8 mouse cellular contexts compared by ENCODE assay signal in the genomic region with DNA sequence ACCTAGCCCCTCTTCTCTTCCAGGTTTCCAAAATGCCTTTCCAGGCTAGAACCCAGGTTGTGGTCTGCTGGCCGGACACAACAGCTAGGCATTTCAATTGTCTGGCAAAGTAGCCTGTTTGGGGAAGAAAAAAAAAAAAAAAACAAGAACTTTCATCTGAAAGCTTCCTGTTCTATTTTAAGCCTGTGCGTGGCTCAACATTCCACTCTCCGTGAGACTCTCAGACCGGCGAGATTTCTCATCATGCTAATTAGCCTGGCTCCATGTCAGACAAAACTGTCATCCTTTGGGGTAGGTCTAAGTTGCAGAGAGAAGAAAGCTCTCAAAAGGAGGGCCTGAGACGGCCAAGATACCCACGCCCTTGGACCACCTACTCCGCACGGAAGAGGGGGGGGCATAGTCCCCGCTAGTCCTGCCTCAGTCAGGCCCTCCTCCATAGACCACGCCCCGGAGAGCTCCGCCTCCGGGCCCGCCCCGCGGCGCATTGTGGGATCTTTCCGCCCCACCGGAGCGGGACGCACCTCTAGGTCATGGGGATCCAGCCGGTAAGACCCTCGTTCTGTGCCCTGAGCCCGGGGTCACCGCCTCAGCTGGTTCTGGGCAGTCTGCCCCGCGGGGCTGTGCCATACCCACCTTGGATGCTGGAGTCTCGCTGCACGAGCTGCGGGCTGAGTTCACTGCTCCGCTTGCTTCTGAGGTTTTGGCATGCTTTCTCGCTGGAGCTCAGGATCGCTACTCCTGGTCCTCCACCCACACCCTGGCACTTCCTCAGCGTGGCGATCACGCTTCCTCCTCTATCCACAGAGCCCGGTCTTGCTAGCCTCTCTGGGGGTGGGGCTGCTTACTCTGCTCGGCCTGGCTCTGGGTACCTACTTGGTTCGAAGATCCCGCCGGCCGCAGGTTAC. TPM values are rescaled to one million over a fixed set of nuclear protein-coding genes. Genes with fewer than 3 reads are reported as not detected.
DNase-seq lines count a peak whose midpoint lies in the region; ATAC-seq and TF ChIP-seq lines count a peak whose summit lies in the region.

A gene (plus strand): TSS at position 51 of the 905 bp plus-strand sequence.

- H3K27me3 ChIP-seq in CH12.LX (replicated peaks) = no peaks in the 10 kb centered on the region
- no peaks in the 10 kb centered on the region for H3K27me3 ChIP-seq in forebrain, embryonic 11.5 days (ENCODE audit: control insufficient read depth, insufficient read depth, low read length)
- H3K27me3 ChIP-seq in heart, embryonic 15.5 days = no peaks in the 10 kb centered on the region
- H3K27me3 ChIP-seq in liver, embryonic 14.5 days (ENCODE audit: control insufficient read depth, insufficient read depth, low read length) = no peaks in the 10 kb centered on the region
- H3K27me3 ChIP-seq in neural tube, embryonic 11.5 days (ENCODE audit: control insufficient read depth, insufficient read depth, low read length) = no peaks in the 10 kb centered on the region
- H3K27me3 ChIP-seq in stomach, postnatal 0 days (ENCODE audit: control insufficient read depth, insufficient read depth, low read length) = no peaks in the 10 kb centered on the region

- TF ChIP-seq EP300 in CH12.LX (IDR thresholded peaks at IDR 0.05; ENCODE audit: low read length) = no peak
- no peak for TF ChIP-seq EP300 in liver, embryonic 14.5 days (IDR thresholded peaks at IDR 0.05; ENCODE audit: low read depth)
- no peak for TF ChIP-seq EP300 in stomach, postnatal 0 days (optimal IDR thresholded peaks at IDR 0.05)

- H3K4me3 ChIP-seq in CH12.LX (replicated peaks in 1 of 3; ENCODE audit: low read depth in 2 of 3, low read length in 2 of 3, poor library complexity in 1 of 3) = peak within 1 kb of the TSS; percentile 74 to 100 (median 98)
- H3K4me3 ChIP-seq in forebrain, embryonic 11.5 days (ENCODE audit: low read depth, low read length) = peak within 1 kb of the TSS; percentile 56
- peak within 1 kb of the TSS; percentile 72 for H3K4me3 ChIP-seq in heart, embryonic 15.5 days
- peak within 1 kb of the TSS; percentile 69 to 80 for H3K4me3 ChIP-seq in liver, embryonic 14.5 days (ENCODE audit: insufficient read depth in 1 of 2, low read depth in 2 of 2, low read length in 2 of 2)
- peak within 1 kb of the TSS; percentile 80 for H3K4me3 ChIP-seq in neural tube, embryonic 11.5 days (ENCODE audit: low read depth, low read length)
- H3K4me3 ChIP-seq in stomach, postnatal 0 days (ENCODE audit: low read depth, low read length) = peak within 1 kb of the TSS; percentile 75

- in situ Hi-C loops in CH12.LX (cut with MboI; ENCODE audit: low pct_ligation_motif_present, low pct_unique_long_range_greater_than_20kb, low sequenced_read_pairs) = no loop called here

- peak within 1 kb of the TSS; percentile 77 for H3K4me2 ChIP-seq in CH12.LX (ENCODE audit: insufficient read depth, low read depth, poor library complexity, severe bottlenecking)
- peak within 1 kb of the TSS; percentile 84 for H3K4me2 ChIP-seq in forebrain, embryonic 11.5 days (ENCODE audit: low read depth, low read length, severe bottlenecking)
- peak within 1 kb of the TSS; percentile 91 for H3K4me2 ChIP-seq in heart, embryonic 15.5 days
- H3K4me2 ChIP-seq in liver, embryonic 14.5 days (ENCODE audit: low read depth) = peak within 1 kb of the TSS; percentile 80
- peak within 1 kb of the TSS; percentile 74 for H3K4me2 ChIP-seq in neural tube, embryonic 11.5 days (ENCODE audit: low read depth)
- peak within 1 kb of the TSS; percentile 92 for H3K4me2 ChIP-seq in stomach, postnatal 0 days (replicated peaks; ENCODE audit: low read depth)

- dilution Hi-C loops in CH12.LX (cut with MboI; ENCODE audit: extremely low pct_ligation_motif_present, extremely low pct_unique_long_range_greater_than_20kb, low sequenced_read_pairs) = no loop called here

- peak; percentile 86 for TF ChIP-seq POLR2A in CH12.LX (IDR thresholded peaks at IDR 0.05; ENCODE audit: low read depth, low read length)

- peak within 1 kb of the TSS; percentile 92 for H3K9ac ChIP-seq in CH12.LX (ENCODE audit: insufficient read depth, low read depth)
- peak within 1 kb of the TSS; percentile 73 for H3K9ac ChIP-seq in forebrain, embryonic 11.5 days (ENCODE audit: low read length)
- H3K9ac ChIP-seq in heart, embryonic 15.5 days = peak within 1 kb of the TSS; percentile 79
- peak within 1 kb of the TSS; percentile 88 for H3K9ac ChIP-seq in liver, embryonic 14.5 days (replicated peaks)
- H3K9ac ChIP-seq in neural tube, embryonic 11.5 days (ENCODE audit: low read length) = peak within 1 kb of the TSS; percentile 68
- peak within 1 kb of the TSS; percentile 75 for H3K9ac ChIP-seq in stomach, postnatal 0 days (ENCODE audit: low read length)

- peak within 1 kb of the TSS; percentile 87 for H3K27ac ChIP-seq in CH12.LX (ENCODE audit: insufficient read depth, low read depth)
- no peak within 1 kb of the TSS for H3K27ac ChIP-seq in forebrain, embryonic 11.5 days (ENCODE audit: low read depth, low read length)
- H3K27ac ChIP-seq in heart, embryonic 15.5 days = peak within 1 kb of the TSS; percentile 78
- H3K27ac ChIP-seq in liver, embryonic 14.5 days = peak within 1 kb of the TSS; percentile 71
- H3K27ac ChIP-seq in neural tube, embryonic 11.5 days (ENCODE audit: low read depth, low read length) = no peak within 1 kb of the TSS
- H3K27ac ChIP-seq in stomach, postnatal 0 days (replicated peaks) = peak within 1 kb of the TSS; percentile 83

- ATAC-seq in forebrain, embryonic 11.5 days (replicated peaks; ENCODE audit: low FRiP score) = peak; percentile 99
- peak; percentile 99 for ATAC-seq in heart, embryonic 15.5 days (replicated peaks; ENCODE audit: insufficient number of reproducible peaks, insufficient read depth, low FRiP score, low read depth)
- ATAC-seq in liver, embryonic 14.5 days (ENCODE audit: insufficient read depth) = peak; percentile 99
- ATAC-seq in neural tube, embryonic 11.5 days (ENCODE audit: insufficient read depth, low FRiP score, low TSS enrichment) = peak; percentile 97
- ATAC-seq in stomach, postnatal 0 days (ENCODE audit: low FRiP score, low TSS enrichment) = peak; percentile 94

- H3K36me3 ChIP-seq in CH12.LX (replicated peaks in 1 of 2; ENCODE audit: control insufficient read depth in 1 of 2, insufficient read depth in 1 of 2, low read length in 1 of 2) = peaks cover 32 to 34% of the 10 kb centered on the region in 2 experiments
- no peaks in the 10 kb centered on the region for H3K36me3 ChIP-seq in forebrain, embryonic 11.5 days (ENCODE audit: control insufficient read depth, insufficient read depth, low read length)
- H3K36me3 ChIP-seq in heart, embryonic 15.5 days = peaks cover 34% of the 10 kb centered on the region
- H3K36me3 ChIP-seq in liver, embryonic 14.5 days (replicated peaks; ENCODE audit: control insufficient read depth, insufficient read depth, low read depth) = peaks cover 18% of the 10 kb centered on the region
- peaks cover 7% of the 10 kb centered on the region; the same call in 1 of the 2 replicates for H3K36me3 ChIP-seq in neural tube, embryonic 11.5 days (ENCODE audit: control insufficient read depth, insufficient read depth, low read length)
- 0 out of 2 replicates have a peak, but pooled peaks cover 10% of the 10 kb centered on the region for H3K36me3 ChIP-seq in stomach, postnatal 0 days (ENCODE audit: control insufficient read depth, insufficient read depth, low read length)

- TF ChIP-seq RAD21 in CH12.LX (IDR thresholded peaks at IDR 0.05; ENCODE audit: low read depth, low read length) = no peak

- peak; percentile 86 for DNase-seq in CH12.LX (ENCODE audit: extremely low read depth)
- DNase-seq in c-Kit-positive CD71-positive TER-119-negative erythroid progenitor cells, embryonic 14.5 days (ENCODE audit: low read depth) = peak; percentile 62
- peak; percentile 91 for DNase-seq in forebrain, embryonic 11.5 days (ENCODE audit: low spot score)
- peak; percentile 82 to 89 for DNase-seq in kidney, postnatal 25 days
- DNase-seq in liver, embryonic 14.5 days (ENCODE audit: low read depth in 3 of 3, low spot score in 3 of 3) = peak; percentile 54 to 65 (median 60)
- DNase-seq in neural tube, embryonic 11.5 days (ENCODE audit: low spot score) = peak; percentile 90
- DNase-seq in stomach, postnatal 0 days (ENCODE audit: low spot score) = peak; percentile 87

- peaks cover 7% of the 10 kb centered on the region; the same call in 1 of the 2 replicates for H3K79me2 ChIP-seq in CH12.LX (replicated peaks; ENCODE audit: control insufficient read depth, extremely low read depth, insufficient read depth, poor library complexity, severe bottlenecking)

- WGBS in forebrain, embryonic 11.5 days = 2% methylated on average over 43 of the region's 43 CpGs
- under 1% methylated on average over 43 of the region's 43 CpGs for WGBS in heart, embryonic 15.5 days
- under 1% methylated on average over 43 of the region's 43 CpGs for WGBS in liver, embryonic 14.5 days (ENCODE audit: insufficient replicate concordance)
- 2% methylated on average over 43 of the region's 43 CpGs for WGBS in neural tube, embryonic 11.5 days
- WGBS in stomach, postnatal 0 days = under 1% methylated on average over 42 of the region's 43 CpGs

- no peak for TF ChIP-seq CTCF in CH12.LX (conservative IDR thresholded peaks at IDR 0.05 in 1 of 2, IDR thresholded peaks at IDR 0.05 in 1 of 2; ENCODE audit: low read depth in 2 of 2, low read length in 2 of 2)
- no peak for TF ChIP-seq CTCF in liver, embryonic 14.5 days (IDR thresholded peaks at IDR 0.05; ENCODE audit: low read depth)
- 0 out of 2 replicates have a peak, but pooled peaks have one; percentile 1 for TF ChIP-seq CTCF in stomach, postnatal 0 days (IDR thresholded peaks at IDR 0.05; ENCODE audit: low read depth)

- no peaks in the 10 kb centered on the region for H3K9me3 ChIP-seq in CH12.LX (replicated peaks; ENCODE audit: low read length)
- no peaks in the 10 kb centered on the region for H3K9me3 ChIP-seq in forebrain, embryonic 11.5 days (ENCODE audit: control insufficient read depth, low read length)
- H3K9me3 ChIP-seq in heart, embryonic 15.5 days (replicated peaks) = no peaks in the 10 kb centered on the region
- no peaks in the 10 kb centered on the region for H3K9me3 ChIP-seq in liver, embryonic 14.5 days (ENCODE audit: control insufficient read depth, low read length)
- H3K9me3 ChIP-seq in neural tube, embryonic 11.5 days (ENCODE audit: control insufficient read depth, low read length) = no peaks in the 10 kb centered on the region
- no peaks in the 10 kb centered on the region for H3K9me3 ChIP-seq in stomach, postnatal 0 days (ENCODE audit: control insufficient read depth, low read length)

- H3K4me1 ChIP-seq in CH12.LX (ENCODE audit: control insufficient read depth in 1 of 2, insufficient read depth in 2 of 2) = peaks cover 3 to 12% of the 10 kb centered on the region in 2 experiments
- 0 out of 2 replicates have a peak, but pooled peaks cover 2% of the 10 kb centered on the region for H3K4me1 ChIP-seq in forebrain, embryonic 11.5 days (replicated peaks; ENCODE audit: control insufficient read depth, insufficient read depth, low read length)
- H3K4me1 ChIP-seq in heart, embryonic 15.5 days (replicated peaks) = peaks cover 10% of the 10 kb centered on the region
- peaks cover 6 to 7% of the 10 kb centered on the region in 2 experiments; a peak in 3 of 4 replicates for H3K4me1 ChIP-seq in liver, embryonic 14.5 days (replicated peaks; ENCODE audit: control insufficient read depth in 2 of 2, insufficient read depth in 2 of 2, low read length in 1 of 2)
- H3K4me1 ChIP-seq in neural tube, embryonic 11.5 days (ENCODE audit: control insufficient read depth, insufficient read depth, low read length) = peaks cover 6% of the 10 kb centered on the region; the same call in 1 of the 2 replicates
- H3K4me1 ChIP-seq in stomach, postnatal 0 days (replicated peaks; ENCODE audit: control insufficient read depth, insufficient read depth) = no peaks in the 10 kb centered on the region

RNA-seq across cellular contexts. Expression of the gene that starts here (rescaled TPM):
- 25.2 and 38.1 TPM in 2 replicates for total RNA-seq in CH12.LX (2012; rRNA removed)
- 17.5 and 18.6 TPM in 2 replicates for total RNA-seq in CH12.LX (2014; rRNA removed)
- polyA plus RNA-seq in CH12.LX (2012; ENCODE audit: insufficient read length, low read depth) = 43.6 and 44.3 TPM in 2 replicates
- 24.5 and 25.8 TPM in 2 replicates for polyA plus RNA-seq in forebrain, embryonic 11.5 days (2014; fragmentation: Nextera tagmentation; extraction: Ambion mirVana)
- polyA plus RNA-seq in heart, embryonic 15.5 days (2015; fragmentation: Nextera tagmentation; extraction: Ambion mirVana) = 37.4 and 45.4 TPM in 2 replicates
- polyA plus RNA-seq in liver, embryonic 14.5 days (2012; rRNA removed) = 13.0 and 14.9 TPM in 2 replicates
- 10.8 and 10.9 TPM in 2 replicates for polyA plus RNA-seq in liver, embryonic 14.5 days (2014; fragmentation: Nextera tagmentation; extraction: Ambion mirVana)
- 22.9 and 28.8 TPM in 2 replicates for polyA plus RNA-seq in neural tube, embryonic 11.5 days (2014; fragmentation: Nextera tagmentation; extraction: Ambion mirVana)
- 14.2 and 14.3 TPM in 2 replicates for polyA plus RNA-seq in stomach, postnatal 0 days (2015; fragmentation: Nextera tagmentation; extraction: Ambion mirVana)

Comparison
In these comparisons a context has a peak if more than half of its experiments do, and no peak if none do; other contexts are left out.
1. H3K27ac ChIP-seq: peak in CH12.LX (single experiment), heart, embryonic 15.5 days (single experiment), liver, embryonic 14.5 days (single experiment) and stomach, postnatal 0 days (single experiment); none in forebrain, embryonic 11.5 days (single experiment) and neural tube, embryonic 11.5 days (single experiment).
2. Peak in every context shown above with its lines, with median percentiles within 50 percentile points of each other: DNase-seq, H3K4me2 ChIP-seq, H3K4me3 ChIP-seq, H3K9ac ChIP-seq and ATAC-seq.